Mouse (Mus musculus): ENCODE results near the gene Kcnip1. TPM values are rescaled to one million over a fixed set of nuclear protein-coding genes. Genes with fewer than 3 reads are reported as not detected.

The Kcnip1 gene
- polyA plus RNA-seq, 1 experiment from 2014 or later = 130 TPM

DNA sequence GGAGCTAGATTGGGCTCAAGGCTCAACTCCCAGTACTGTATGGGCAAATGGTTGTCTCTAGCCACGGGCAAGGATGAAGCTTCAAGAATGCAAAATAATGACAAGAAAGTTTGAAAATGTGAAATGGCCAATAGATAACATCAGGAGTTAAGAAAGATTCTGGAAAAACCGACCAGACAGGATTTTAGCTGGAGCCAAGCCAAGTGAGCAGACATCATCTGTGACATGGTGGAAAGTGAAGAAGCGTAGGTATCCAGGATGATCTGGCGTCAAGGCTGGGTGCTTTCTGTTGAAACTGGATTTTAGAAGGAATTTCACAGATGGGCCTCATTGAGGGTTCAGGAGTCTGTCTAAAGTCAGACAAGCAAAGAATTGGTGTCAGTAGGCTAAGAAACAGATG is 394.0 kb downstream of the Kcnip1 start, which contains the start of gene D130052B06Rik:
Gene D130052B06Rik (plus strand): TSS at position 317 of the 400 bp plus-strand sequence.
- ATAC-seq (ENCODE audit: low FRiP score, low read depth) = no peak

DNA sequence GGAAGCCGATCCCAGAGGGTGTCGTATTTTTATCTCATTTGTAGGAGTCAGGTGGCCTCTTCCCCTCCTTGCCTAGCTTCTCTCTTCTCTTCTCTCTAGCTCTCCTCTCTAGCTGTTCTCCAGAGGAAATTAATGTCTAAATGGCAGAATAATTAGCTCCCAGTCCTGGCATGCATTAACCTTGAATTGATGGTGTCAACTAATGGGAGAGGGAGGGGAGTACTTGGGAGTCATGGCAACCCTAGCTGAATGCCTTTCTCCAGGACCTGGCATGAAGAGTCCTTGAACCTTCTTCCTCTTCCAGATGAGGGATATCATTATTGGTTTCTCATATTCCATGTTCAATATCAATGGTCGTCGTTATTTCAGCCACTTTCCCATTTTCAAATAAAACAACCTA is 396.3 kb downstream of the Kcnip1 start:
- H3K9ac ChIP-seq = no peak overlapping the region
- H3K9me3 ChIP-seq = no peaks in the 10 kb centered on the region
- no peaks in the 10 kb centered on the region for H3K27me3 ChIP-seq
- H3K27ac ChIP-seq (replicated peaks) = no peak overlapping the region
- no peak overlapping the region for H3K4me3 ChIP-seq
- H3K4me1 ChIP-seq (replicated peaks) = no peaks in the 10 kb centered on the region
- H3K36me3 ChIP-seq = no peaks in the 10 kb centered on the region
- no peak for ATAC-seq (ENCODE audit: low FRiP score, low read depth)
- WGBS = 75% methylated on average over 4 of the region's 4 CpGs
- H3K4me2 ChIP-seq = no peak overlapping the region

More for the DNA sequence above, 394.0 kb downstream of the Kcnip1 start, which contains the start of gene D130052B06Rik:
- Histone ChIP-seq H3K9me3 (no peaks in the 10 kb centered on the region), H3K9ac (no peak within 1 kb of the TSS), H3K4me1 (replicated peaks) (no peaks in the 10 kb centered on the region), H3K27me3 (no peaks in the 10 kb centered on the region), H3K27ac (replicated peaks) (no peak within 1 kb of the TSS), H3K4me3 (no peak within 1 kb of the TSS), H3K36me3 (no peaks in the 10 kb centered on the region), H3K4me2 (no peak within 1 kb of the TSS)
- 81% methylated on average over 4 of the region's 4 CpGs for WGBS

DNA sequence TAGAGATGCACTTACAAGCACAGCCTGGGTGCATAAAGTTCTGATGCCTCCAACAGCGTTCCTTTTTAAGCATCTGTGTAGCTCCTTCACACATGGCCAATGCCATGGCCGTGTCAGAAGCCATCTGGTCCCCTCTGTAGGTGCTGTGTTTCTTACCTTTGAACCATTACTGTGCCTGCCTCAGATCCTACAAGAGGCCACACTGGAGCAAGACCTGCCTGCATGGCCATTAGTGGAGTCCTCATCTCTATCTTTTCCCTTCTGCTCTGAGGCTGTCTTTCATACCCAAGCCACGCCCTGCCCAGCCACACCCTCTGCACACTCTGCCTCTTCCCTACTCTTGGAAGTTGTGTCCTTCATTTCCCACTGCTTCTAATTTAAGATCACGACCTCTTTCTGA is 400.1 kb downstream of the Kcnip1 start:
- Histone ChIP-seq H3K9me3 (no peaks in the 10 kb centered on the region), H3K9ac (no peak overlapping the region), H3K4me1 (replicated peaks) (no peaks in the 10 kb centered on the region), H3K4me2 (no peak overlapping the region), H3K36me3 (no peaks in the 10 kb centered on the region), H3K27me3 (no peaks in the 10 kb centered on the region), H3K4me3 (no peak overlapping the region), H3K27ac (replicated peaks) (no peak overlapping the region)
- WGBS = 87% methylated on average over 4 of the region's 4 CpGs
- no peak for ATAC-seq (ENCODE audit: low FRiP score, low read depth)

DNA sequence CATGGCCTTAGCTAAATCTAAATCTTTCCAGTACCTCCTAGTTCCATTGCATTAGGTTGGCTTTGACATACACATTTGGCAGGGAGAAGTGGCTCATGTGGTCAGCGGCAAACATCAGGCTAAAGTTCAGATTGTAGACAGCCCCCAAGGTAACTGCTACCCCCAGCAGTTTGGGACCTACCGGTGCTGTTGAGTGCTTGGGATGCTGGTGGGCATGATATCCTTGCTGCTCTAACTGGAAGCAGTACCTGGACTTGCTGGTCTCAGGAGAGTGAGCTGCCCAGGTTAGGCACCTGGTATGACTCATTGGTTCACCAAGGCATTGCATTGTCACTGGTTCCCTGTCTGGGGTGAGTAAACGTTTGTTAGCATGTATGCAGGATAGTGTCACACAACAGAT is 402.2 kb downstream of the Kcnip1 start:
- Histone ChIP-seq H3K9me3 (no peaks in the 10 kb centered on the region), H3K36me3 (no peaks in the 10 kb centered on the region), H3K4me2 (no peak overlapping the region), H3K27ac (replicated peaks) (no peak overlapping the region), H3K4me3 (no peak overlapping the region), H3K4me1 (replicated peaks) (no peaks in the 10 kb centered on the region), H3K9ac (no peak overlapping the region), H3K27me3 (no peaks in the 10 kb centered on the region)
- no peak for ATAC-seq (ENCODE audit: low FRiP score, low read depth)
- 95% methylated on average over 3 of the region's 3 CpGs for WGBS

DNA sequence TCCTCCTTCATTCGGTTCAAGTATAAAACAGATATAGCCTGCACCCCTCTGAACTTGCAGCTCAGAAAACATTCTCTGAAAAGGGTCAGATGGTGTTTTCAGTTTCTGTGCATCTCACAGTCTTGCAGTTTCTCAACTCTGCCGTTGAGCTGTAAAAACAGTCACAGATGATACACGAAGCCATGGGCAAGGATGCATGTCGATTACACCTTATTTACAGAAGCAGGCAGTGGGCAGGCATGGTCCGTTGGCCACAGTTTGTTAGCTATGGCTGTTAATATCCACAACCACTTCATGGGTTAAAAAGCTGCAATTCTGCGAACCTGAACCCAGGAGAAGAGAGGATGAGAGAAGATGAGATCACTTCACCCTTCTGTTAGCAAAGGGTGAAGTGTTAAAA is 406.3 kb downstream of the Kcnip1 start:
- Histone ChIP-seq H3K36me3 (no peaks in the 10 kb centered on the region), H3K9me3 (no peaks in the 10 kb centered on the region), H3K9ac (no peak overlapping the region), H3K4me3 (no peak overlapping the region), H3K4me1 (replicated peaks) (no peaks in the 10 kb centered on the region), H3K4me2 (no peak overlapping the region), H3K27ac (replicated peaks) (no peak overlapping the region), H3K27me3 (no peaks in the 10 kb centered on the region)
- no peak for ATAC-seq (ENCODE audit: low FRiP score, low read depth)
- 83% methylated on average over 6 of the region's 6 CpGs for WGBS

DNA sequence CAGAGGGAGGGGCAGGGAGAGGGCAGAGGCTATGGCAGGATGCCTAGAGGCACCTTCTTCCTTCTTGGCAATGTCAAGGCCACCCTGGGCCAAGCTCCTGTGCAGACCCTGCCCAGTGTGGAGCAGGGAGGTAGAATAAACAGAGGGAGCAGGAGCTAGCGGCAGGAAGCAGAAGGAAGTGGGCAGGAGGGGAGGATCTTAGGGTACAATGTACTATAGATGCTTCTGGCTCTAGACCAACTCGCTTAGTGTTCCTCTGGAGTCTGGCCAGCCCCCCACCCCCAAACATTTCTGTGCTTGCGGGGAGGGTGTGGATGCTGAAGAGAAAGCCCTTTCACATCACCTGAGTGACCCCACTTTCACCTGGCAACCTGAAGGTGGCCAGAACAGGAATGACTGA is 413.3 kb downstream of the Kcnip1 start:
- no peak for ATAC-seq (ENCODE audit: low FRiP score, low read depth)
- Histone ChIP-seq H3K9ac (no peak overlapping the region), H3K4me1 (replicated peaks) (no peaks in the 10 kb centered on the region), H3K4me3 (no peak overlapping the region), H3K27me3 (no peaks in the 10 kb centered on the region), H3K9me3 (no peaks in the 10 kb centered on the region), H3K27ac (replicated peaks) (no peak overlapping the region), H3K36me3 (no peaks in the 10 kb centered on the region), H3K4me2 (no peak overlapping the region)
- WGBS = 58% methylated on average over 3 of the region's 3 CpGs

Other genes starting within 250 kb of the Kcnip1 start
- gene Kcnmb1, start 30.1 kb downstream of the Kcnip1 start, polyA plus RNA-seq (2015; fragmentation: Nextera tagmentation; extraction: Ambion mirVana) = 0.25 and 0.28 TPM in 2 replicates
- gene Lcp2, start 53.8 kb upstream of the Kcnip1 start, polyA plus RNA-seq (2015; fragmentation: Nextera tagmentation; extraction: Ambion mirVana) = 1.7 and 2.5 TPM in 2 replicates
- 4.5 and 8.5 TPM in 2 replicates for gene 4930469K13Rik, start 105.4 kb upstream of the Kcnip1 start, polyA plus RNA-seq (2015; fragmentation: Nextera tagmentation; extraction: Ambion mirVana)
- gene Foxi1, start 214.9 kb upstream of the Kcnip1 start, polyA plus RNA-seq (2015; fragmentation: Nextera tagmentation; extraction: Ambion mirVana) = not detected in 2 replicates